Mouse (Mus musculus) hindbrain, embryonic 16.5 days (tissue): Measurements from ENCODE around the gene Shank2. TPM values are rescaled to one million over a fixed set of nuclear protein-coding genes. Genes with fewer than 3 reads are reported as not detected.

Experiments
- ATAC-seq: fragments of 200-750 bp; cut with Nextera tagmentation; 2 replicates; pipeline ENCODE4 v1.8.0; 2017; ENCODE audit warnings: moderate TSS enrichment, moderate library complexity
- H3K27ac ChIP-seq: fragments of 300-500 bp; sonication (generic); 2 replicates; pipeline ENCODE4 v1.5.1; 2014; ENCODE audit warnings: low read depth, mild to moderate bottlenecking, control low read depth, low read length, moderate library complexity
- H3K27me3 ChIP-seq: fragments of 300-500 bp; sonication (generic); replicated peaks from 2 replicates; pipeline ENCODE4 v1.6.1; 2014; ENCODE audit warnings: low read length; ENCODE audit not compliant: control insufficient read depth, insufficient read depth
- H3K36me3 ChIP-seq: fragments of 300-500 bp; sonication (generic); 2 replicates; pipeline ENCODE4 v1.6.1; 2014; ENCODE audit warnings: mild to moderate bottlenecking, low read length, moderate library complexity, mixed read lengths; ENCODE audit not compliant: control insufficient read depth, insufficient read depth
- H3K4me1 ChIP-seq: fragments of 300-500 bp; sonication (generic); 2 replicates; pipeline ENCODE4 v1.6.1; 2014; ENCODE audit warnings: low read depth, low read length; ENCODE audit not compliant: control insufficient read depth, insufficient read depth
- H3K4me2 ChIP-seq: fragments of 300-500 bp; sonication (generic); 2 replicates; pipeline ENCODE4 v1.6.1; 2014; ENCODE audit warnings: mild to moderate bottlenecking, low read length, control low read depth, moderate library complexity
- H3K4me3 ChIP-seq: fragments of 300-500 bp; sonication (generic); 2 replicates; pipeline ENCODE4 v1.5.1; 2014; ENCODE audit warnings: mild to moderate bottlenecking, low read length, control low read depth, moderate library complexity
- H3K9ac ChIP-seq: fragments of 300-500 bp; sonication (generic); 2 replicates; pipeline ENCODE4 v1.6.1; 2014; ENCODE audit warnings: low read depth, mild to moderate bottlenecking, control low read depth, low read length, moderate library complexity
- H3K9me3 ChIP-seq: fragments of 300-500 bp; sonication (generic); 2 replicates; pipeline ENCODE4 v1.6.1; 2014; ENCODE audit warnings: mild to moderate bottlenecking, low read length, moderate library complexity; ENCODE audit not compliant: control insufficient read depth
- WGBS: fragments of 180-500 bp; shearing (Covaris S2); extraction: QIAGEN DNeasy Blood & Tissue Kit; methylation state at CpG from one replicate; pipeline ENCODE4 v1.1.7; 2014; 5-methylcytosine and 5-hydroxymethylcytosine counted together
- polyA plus RNA-seq: library from polyadenylated mRNA; unstranded; fragments of >200 nt; fragmentation: Nextera tagmentation; extraction: Ambion mirVana; gene quantifications from 2 replicates; pipeline ENCODE4 v1.2.1, GENCODE M21; 2015

Shank2 gene
- polyA plus RNA-seq, 1 experiment from 2014 or later, result 9.0 TPM

DNA sequence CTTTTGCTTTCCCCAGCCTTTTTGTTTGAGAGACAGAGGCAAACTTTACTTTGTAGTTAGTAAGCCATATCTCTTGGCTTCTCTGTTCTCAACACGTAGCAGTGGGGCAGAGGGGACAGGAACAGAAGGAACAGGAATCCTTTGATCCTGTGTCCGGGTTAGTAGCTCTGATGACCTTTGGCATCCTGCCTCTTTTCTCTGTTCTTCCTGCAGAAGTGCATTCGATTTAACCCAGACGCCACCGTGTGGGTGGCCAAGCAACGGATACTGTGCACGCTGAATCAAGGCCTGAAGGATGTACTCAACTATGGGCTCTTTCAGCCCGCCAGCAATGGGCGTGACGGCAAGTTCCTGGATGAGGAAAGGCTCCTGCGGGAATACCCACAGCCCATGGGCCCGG lies 50.3 kb downstream of the Shank2 start:
- WGBS, result 8% methylated on average over 12 of the region's 12 CpGs
- Histone ChIP-seq H3K9ac (no peak overlapping the region), H3K36me3 (no peaks in the 10 kb centered on the region), H3K4me2 (no peak overlapping the region), H3K27ac (no peak overlapping the region), H3K4me3 (no peak overlapping the region), H3K9me3 (no peaks in the 10 kb centered on the region), H3K4me1 (no peaks in the 10 kb centered on the region), H3K27me3 (no peaks in the 10 kb centered on the region)
- no peak for ATAC-seq

DNA sequence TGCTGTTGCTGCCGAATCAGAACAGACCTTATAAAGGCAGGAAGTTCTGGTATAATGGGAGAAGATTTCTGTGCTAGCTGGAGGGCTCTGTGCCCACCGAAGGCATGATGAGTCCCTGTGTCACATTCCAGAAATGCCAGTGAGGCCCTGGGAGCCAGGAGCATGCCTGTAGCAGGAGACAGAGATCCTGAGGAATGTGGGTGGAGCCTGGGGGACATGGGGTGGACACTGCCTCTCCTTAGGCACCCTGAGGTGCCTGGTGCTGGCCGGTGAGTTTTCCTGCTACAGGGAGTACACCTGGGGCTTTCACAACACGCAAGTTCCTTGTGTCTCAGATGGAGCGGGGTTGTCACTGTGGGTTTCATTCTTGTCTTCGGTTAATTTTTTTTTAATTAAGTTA lies 53.5 kb downstream of the Shank2 start:
- H3K4me1 ChIP-seq, result no peaks in the 10 kb centered on the region
- H3K9me3 ChIP-seq, result no peaks in the 10 kb centered on the region
- no peaks in the 10 kb centered on the region for H3K27me3 ChIP-seq
- no peak overlapping the region for H3K27ac ChIP-seq
- no peak overlapping the region for H3K4me2 ChIP-seq
- 68% methylated on average over 6 of the region's 6 CpGs for WGBS
- H3K4me3 ChIP-seq, result no peak overlapping the region
- no peaks in the 10 kb centered on the region for H3K36me3 ChIP-seq
- ATAC-seq, result no peak
- no peak overlapping the region for H3K9ac ChIP-seq

DNA sequence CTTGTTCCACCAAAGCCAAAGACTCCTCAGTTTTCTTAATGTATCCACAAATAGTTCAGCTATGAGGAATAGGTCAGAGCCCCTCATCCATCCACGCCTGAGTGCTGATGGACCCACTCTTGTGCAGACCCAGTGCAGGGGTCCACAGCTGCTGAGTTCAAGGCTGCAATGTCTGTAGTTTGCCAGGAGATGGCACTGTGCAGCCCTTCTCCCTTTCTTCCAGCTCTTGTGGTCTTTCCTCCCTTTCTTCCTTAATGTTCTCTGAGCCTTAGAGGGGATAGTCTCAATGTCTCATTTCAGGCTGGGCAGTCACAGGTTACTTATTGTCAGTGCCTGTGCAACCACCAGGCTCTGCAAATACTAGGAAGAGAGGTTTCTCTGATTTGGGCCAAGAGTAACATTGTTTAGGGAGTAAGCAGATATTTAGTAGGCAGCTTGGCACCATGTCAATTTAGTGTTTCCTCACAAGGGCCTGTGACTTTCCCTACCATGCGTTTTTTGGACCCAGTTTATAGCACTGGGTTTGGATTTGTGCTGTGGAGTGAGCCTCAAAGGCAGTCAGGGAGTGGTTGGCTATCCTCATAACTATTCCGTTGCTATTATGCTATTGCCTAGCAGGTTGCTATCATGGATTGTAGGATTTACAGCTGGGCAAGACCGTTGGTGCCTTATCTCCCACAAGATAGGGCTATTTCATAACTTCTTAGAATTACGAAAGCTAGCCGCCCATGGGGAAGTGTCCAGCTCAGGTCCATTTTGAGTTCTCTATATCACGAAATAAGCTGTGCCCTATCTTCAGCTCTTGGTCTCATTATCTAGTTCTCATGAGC lies 54.2 kb downstream of the Shank2 start:
- no peak for ATAC-seq
- no peaks in the 10 kb centered on the region for H3K4me1 ChIP-seq
- no peak overlapping the region for H3K27ac ChIP-seq
- 73% methylated on average over 7 of the region's 7 CpGs for WGBS
- no peak overlapping the region for H3K9ac ChIP-seq
- H3K27me3 ChIP-seq, result no peaks in the 10 kb centered on the region
- no peaks in the 10 kb centered on the region for H3K9me3 ChIP-seq
- no peaks in the 10 kb centered on the region for H3K36me3 ChIP-seq
- H3K4me3 ChIP-seq, result no peak overlapping the region
- no peak overlapping the region for H3K4me2 ChIP-seq

DNA sequence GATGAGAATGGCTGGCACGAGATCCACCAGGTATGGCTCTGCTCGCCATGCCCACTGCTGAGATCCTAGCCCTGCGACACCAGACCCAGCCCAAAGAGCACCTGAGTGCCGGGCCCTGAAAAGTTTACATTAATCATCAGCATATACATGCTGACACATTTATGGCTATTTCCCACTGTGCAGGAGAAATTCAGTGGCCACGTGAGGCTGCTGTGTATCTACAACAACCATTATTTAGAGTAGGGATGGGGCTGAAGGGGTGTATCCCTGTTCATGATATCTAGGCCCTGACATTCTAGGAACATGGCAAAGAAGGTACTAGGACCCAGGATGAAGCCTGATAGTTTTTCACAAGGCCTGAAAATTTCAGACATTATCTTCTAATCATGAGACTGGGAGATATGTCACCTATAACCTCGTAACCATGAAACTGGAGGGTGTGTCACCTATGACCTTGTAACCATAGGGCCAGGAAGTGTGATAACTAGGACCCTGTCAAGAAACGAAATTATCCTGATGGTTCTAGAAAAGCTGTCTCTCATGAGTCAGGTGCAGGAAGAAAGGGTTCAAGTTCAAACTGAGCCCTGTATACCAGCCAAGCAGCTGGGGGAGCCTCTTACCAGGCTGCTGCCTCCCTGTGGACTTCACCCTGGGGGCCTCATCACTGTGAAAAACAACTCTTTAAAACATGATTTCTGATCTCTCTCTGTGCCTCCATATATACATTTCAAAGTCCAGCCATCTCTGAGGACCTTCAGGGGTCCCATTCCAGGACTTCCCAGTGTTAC lies 68.6 kb downstream of the Shank2 start:
- Histone ChIP-seq H3K4me1 (no peaks in the 10 kb centered on the region), H3K9me3 (no peaks in the 10 kb centered on the region), H3K4me3 (no peak overlapping the region), H3K9ac (no peak overlapping the region), H3K4me2 (no peak overlapping the region), H3K27me3 (no peaks in the 10 kb centered on the region), H3K36me3 (no peaks in the 10 kb centered on the region), H3K27ac (no peak overlapping the region)
- no peak for ATAC-seq
- 81% methylated on average over 7 of the region's 7 CpGs for WGBS

DNA sequence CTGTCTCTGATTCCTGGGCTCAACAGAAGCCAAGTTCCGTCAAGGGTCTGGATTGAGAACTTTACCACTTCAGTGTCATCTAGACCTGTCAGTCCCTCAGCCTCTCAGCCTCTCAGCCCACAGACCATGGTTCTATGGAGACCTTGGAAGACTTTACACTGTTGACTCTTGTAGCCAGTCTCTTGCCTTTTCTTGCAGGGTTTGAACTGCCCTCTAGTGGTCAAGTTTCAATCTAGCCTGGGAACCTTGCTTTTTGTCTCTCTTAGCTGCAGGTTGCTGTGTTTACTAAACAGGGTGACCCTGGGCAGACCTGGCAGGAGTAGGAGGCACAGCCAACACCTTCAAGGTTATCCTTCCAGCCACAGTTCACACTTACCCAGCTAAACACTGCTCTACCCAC lies 70.5 kb downstream of the Shank2 start:
- Histone ChIP-seq H3K4me2 (no peak overlapping the region), H3K9me3 (no peaks in the 10 kb centered on the region), H3K4me1 (no peaks in the 10 kb centered on the region), H3K9ac (no peak overlapping the region), H3K36me3 (no peaks in the 10 kb centered on the region), H3K4me3 (no peak overlapping the region), H3K27me3 (no peaks in the 10 kb centered on the region), H3K27ac (no peak overlapping the region)
- ATAC-seq, result 0 out of 2 replicates have a peak, but pooled peaks have one; percentile 58
- 50% methylated on average over 1 of the region's 1 CpGs for WGBS

DNA sequence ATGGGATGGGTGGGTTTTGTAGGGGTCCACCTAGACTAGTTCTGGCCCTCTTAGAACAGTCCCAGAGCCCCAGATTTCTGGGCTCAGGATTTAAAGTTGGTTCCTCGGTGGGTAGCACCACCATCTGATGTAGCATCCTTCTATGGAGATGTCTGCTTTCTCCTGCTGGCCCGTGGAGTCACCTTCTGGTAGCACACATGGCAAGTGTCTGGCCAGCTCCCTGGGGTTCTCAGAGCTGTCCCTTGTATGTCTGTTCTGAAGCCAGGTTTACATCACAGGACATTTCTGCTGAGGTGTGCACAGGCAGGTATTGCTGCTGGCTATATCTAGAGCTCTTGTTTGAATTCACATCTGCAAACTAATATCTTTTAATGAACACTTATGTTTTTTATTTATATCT lies 71.1 kb downstream of the Shank2 start:
- H3K4me2 ChIP-seq, result no peak overlapping the region
- no peaks in the 10 kb centered on the region for H3K27me3 ChIP-seq
- no peak overlapping the region for H3K9ac ChIP-seq
- no peaks in the 10 kb centered on the region for H3K4me1 ChIP-seq
- H3K4me3 ChIP-seq, result no peak overlapping the region
- WGBS, result 95% methylated on average over 2 of the region's 2 CpGs
- ATAC-seq, result no peak
- H3K27ac ChIP-seq, result no peak overlapping the region
- no peaks in the 10 kb centered on the region for H3K36me3 ChIP-seq
- no peaks in the 10 kb centered on the region for H3K9me3 ChIP-seq

DNA sequence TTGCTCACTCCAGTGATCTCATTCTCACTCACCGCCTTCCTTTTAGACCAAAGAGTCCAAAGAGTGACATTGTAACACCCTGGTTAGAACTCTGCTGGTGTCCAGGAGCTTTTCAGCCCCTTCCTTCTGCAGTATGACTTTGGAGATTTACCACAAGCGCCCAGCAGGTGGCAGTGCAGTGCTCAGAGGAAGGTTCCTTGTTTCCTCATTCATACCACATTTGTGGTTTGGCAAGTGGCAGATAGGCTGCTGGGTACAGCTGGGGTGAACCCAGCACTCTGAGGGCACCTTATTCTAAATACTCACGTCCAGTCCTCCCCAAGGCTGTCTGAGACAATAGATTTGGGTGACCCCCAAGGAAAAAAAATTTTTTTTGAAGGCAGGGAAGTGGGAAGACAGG lies 73.0 kb downstream of the Shank2 start:
- Histone ChIP-seq H3K4me2 (no peak overlapping the region), H3K36me3 (no peaks in the 10 kb centered on the region), H3K9me3 (no peaks in the 10 kb centered on the region), H3K4me1 (no peaks in the 10 kb centered on the region), H3K4me3 (no peak overlapping the region), H3K27ac (no peak overlapping the region), H3K27me3 (no peaks in the 10 kb centered on the region), H3K9ac (no peak overlapping the region)
- WGBS, result 29% methylated on average over 3 of the region's 3 CpGs
- peak; percentile 56; the same call in 1 of the 2 replicates for ATAC-seq

DNA sequence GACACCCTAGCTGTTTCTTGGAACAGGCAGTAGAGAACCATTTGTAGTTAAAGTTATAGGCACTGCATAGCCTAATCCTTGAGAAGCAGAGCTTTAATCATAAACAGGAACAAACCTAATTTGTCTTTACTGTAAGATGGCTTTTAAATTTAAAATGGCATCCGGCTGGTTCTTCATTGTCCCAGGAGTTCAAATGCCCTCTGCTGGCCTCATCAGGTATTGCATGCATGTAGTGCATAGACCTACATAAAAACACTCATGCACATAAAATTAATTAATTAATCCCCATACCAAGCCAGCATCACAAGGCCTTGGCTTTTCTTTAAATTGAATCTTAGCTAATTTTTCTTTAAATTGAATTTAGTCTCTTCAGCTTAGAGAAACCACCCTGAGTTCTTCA lies 76.9 kb downstream of the Shank2 start:
- Histone ChIP-seq H3K4me3 (no peak overlapping the region), H3K27me3 (no peaks in the 10 kb centered on the region), H3K4me1 (no peaks in the 10 kb centered on the region), H3K27ac (no peak overlapping the region), H3K4me2 (no peak overlapping the region), H3K9ac (no peak overlapping the region), H3K36me3 (no peaks in the 10 kb centered on the region), H3K9me3 (no peaks in the 10 kb centered on the region)
- ATAC-seq, result no peak
- WGBS, result 73% methylated on average over 1 of the region's 1 CpGs

DNA sequence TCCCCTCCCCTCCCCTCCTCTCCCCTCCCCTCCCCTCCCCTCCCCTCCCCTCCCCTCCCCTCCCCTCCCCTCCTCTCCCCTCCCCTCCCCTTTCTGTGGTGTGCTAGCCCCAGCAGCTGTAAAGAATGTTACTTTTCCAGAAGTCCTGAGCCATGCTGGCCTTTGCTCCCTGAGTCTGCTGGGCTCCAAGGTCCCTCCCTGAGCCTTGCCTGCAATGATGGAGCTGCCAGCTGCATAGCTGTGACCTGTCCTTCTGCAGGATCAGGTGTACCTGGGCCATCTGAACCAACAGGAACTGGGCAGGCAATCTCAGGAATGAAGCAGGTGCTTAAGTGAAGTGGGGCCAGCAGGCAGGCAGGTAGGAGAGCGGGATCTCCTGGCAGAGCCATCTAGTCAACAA lies 78.1 kb downstream of the Shank2 start:
- Histone ChIP-seq H3K27me3 (no peaks in the 10 kb centered on the region), H3K9me3 (no peaks in the 10 kb centered on the region), H3K4me2 (no peak overlapping the region), H3K9ac (no peak overlapping the region), H3K4me1 (no peaks in the 10 kb centered on the region), H3K27ac (no peak overlapping the region), H3K36me3 (no peaks in the 10 kb centered on the region), H3K4me3 (no peak overlapping the region)
- ATAC-seq, result no peak
- WGBS, result 93% methylated on average over 1 of the region's 1 CpGs
